Comparison of ENCODE assay signal across 9 mouse cellular contexts in genomic region chr12:99457521-99458205, GRCm38 (mm10).
DNase-seq lines count a peak whose midpoint lies in the region; ATAC-seq and TF ChIP-seq lines count a peak whose summit lies in the region.
"Had no signal": no experiment of that assay in that cellular context is flagged by ENCODE, and none has a peak within 500 bp of the region (broad histone marks: within the 10 kb centered on the region; RNA-seq: fewer than 3 reads in every experiment).

No protein-coding gene starts in this region.

- no peak for TF ChIP-seq CTCF in lung, embryonic 14.5 days (IDR thresholded peaks at IDR 0.05; ENCODE audit: low read depth)

- 36% methylated on average over 10 of the region's 10 CpGs for WGBS in lung, embryonic 14.5 days

- no peak overlapping the region for H3K9ac ChIP-seq in lung, embryonic 14.5 days

- 0 out of 2 replicates have a peak, but pooled peaks cover 3% of the 10 kb centered on the region for H3K4me1 ChIP-seq in lung, embryonic 14.5 days (ENCODE audit: insufficient read depth)

- no peak overlapping the region for H3K4me3 ChIP-seq in lung, embryonic 14.5 days (ENCODE audit: low read depth, low read length)
- H3K4me3 ChIP-seq: megakaryocyte, embryonic 14.5 days had no signal

- no peak overlapping the region for H3K4me2 ChIP-seq in lung, embryonic 14.5 days

- H3K36me3 ChIP-seq in lung, embryonic 14.5 days (ENCODE audit: insufficient read depth), result no peaks in the 10 kb centered on the region

- peak; percentile 67; the same call in 1 of the 2 replicates for ATAC-seq in lung, embryonic 14.5 days (ENCODE audit: insufficient read depth)

- H3K27ac ChIP-seq in lung, embryonic 14.5 days (ENCODE audit: low read depth), result no peak overlapping the region

- peak; percentile 25 for DNase-seq in embryo, embryonic 10.5 days (ENCODE audit: low spot score)
- no peak for DNase-seq in embryo, embryonic 9.5 days (ENCODE audit: extremely low spot score)
- peak; percentile 43 for DNase-seq in lung, embryonic 14.5 days
- DNase-seq in lung, postnatal 10 days, result no peak
- peak; percentile 35 for DNase-seq in layer of hippocampus, adult 9-11 months
- DNase-seq in retina, embryonic 14.5 days (ENCODE audit: low spot score), result peak; percentile 67
- no peak for DNase-seq in cerebellum, postnatal 14 days
- DNase-seq in cerebellum, adult 8-10 months, result no peak

- no peaks in the 10 kb centered on the region for H3K27me3 ChIP-seq in lung, embryonic 14.5 days (ENCODE audit: insufficient read depth, low read length)
- H3K27me3 ChIP-seq: megakaryocyte, embryonic 14.5 days had no signal

- H3K9me3 ChIP-seq in lung, embryonic 14.5 days (ENCODE audit: low read depth, low read length), result no peaks in the 10 kb centered on the region
- H3K9me3 ChIP-seq: megakaryocyte, embryonic 14.5 days had no signal

Comparison
In these comparisons a context has a peak if more than half of its experiments do, and no peak if none do; other contexts are left out.
1. DNase-seq: peak in embryo, embryonic 10.5 days (single experiment), lung, embryonic 14.5 days (single experiment), layer of hippocampus, adult 9-11 months (single experiment) and retina, embryonic 14.5 days (single experiment); none in embryo, embryonic 9.5 days (single experiment), lung, postnatal 10 days (single experiment), cerebellum, postnatal 14 days (0 of 2) and cerebellum, adult 8-10 months (single experiment).